Comparison of ENCODE assay signal across 1 mouse cellular context in the genomic region with DNA sequence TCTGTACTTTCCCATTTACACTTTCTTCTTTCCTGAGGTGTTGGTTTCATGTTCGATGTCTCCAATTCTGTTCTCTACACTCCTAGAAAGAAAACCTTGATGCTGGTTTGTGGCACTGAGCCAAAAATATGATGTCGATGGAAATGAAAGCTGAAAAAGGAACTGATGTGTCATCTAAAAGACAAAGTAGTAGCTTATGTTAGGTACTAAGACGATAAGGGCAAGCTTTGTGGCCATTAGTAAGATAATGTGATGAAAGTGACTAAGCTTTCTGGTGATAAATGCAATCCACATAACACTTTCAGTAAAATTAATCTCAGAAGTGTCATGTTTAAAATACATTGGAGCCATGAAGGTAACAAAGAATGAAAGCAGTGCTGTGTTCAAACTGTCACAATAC.
A peak's percentile ranks its signal among the peaks of the same experiment; 100 is the strongest.
TF ChIP-seq lines count a peak whose summit lies in the region.

No protein-coding gene starts in this region.

TF ChIP-seq in MEL, 35 proteins besides CTCF, POLR2A, EP300 and RAD21:
- no peak for TF ChIP-seq JUND (IDR thresholded peaks at IDR 0.05; ENCODE audit: low read depth, low read length)
- TF ChIP-seq ETS1 (IDR thresholded peaks at IDR 0.05; ENCODE audit: low read depth, low read length): peak; percentile 70; the same call in 1 of the 2 replicates
- TF ChIP-seq GATA1 (IDR thresholded peaks at IDR 0.05; ENCODE audit: low read depth, low read length): peak; percentile 54; the same call in 1 of the 2 replicates
